Mouse (Mus musculus) G1E (cell line): ENCODE measurements around the gene Trim65. TPM values are rescaled to one million over a fixed set of nuclear protein-coding genes. Genes with fewer than 3 reads are reported as not detected.

Source experiments
- ATAC-seq: 2 replicates; pipeline ENCODE4 v1.8.0; 2016; ENCODE audit warnings: mild to moderate bottlenecking; ENCODE audit not compliant: insufficient number of reproducible peaks, poor library complexity, low FRiP score, severe bottlenecking; ENCODE audit errors: extremely low read depth
- DNase-seq: peaks from one replicate; pipeline ENCODE4 v3.0.0; 2012; ENCODE audit warnings: low spot score
- H3K27me3 ChIP-seq: 2 replicates; pipeline ENCODE4 v1.6.1; 2012; ENCODE audit warnings: mild to moderate bottlenecking, low read length, inconsistent platforms; ENCODE audit not compliant: insufficient read depth
- H3K36me3 ChIP-seq: replicated peaks from 2 replicates; pipeline ENCODE3; 2012; ENCODE audit warnings: mild to moderate bottlenecking, inconsistent platforms
- H3K4me1 ChIP-seq: 2 replicates; pipeline ENCODE4 v1.6.1; 2012; ENCODE audit warnings: low read depth, low read length, inconsistent platforms, mixed read lengths; ENCODE audit not compliant: insufficient read depth
- H3K4me3 ChIP-seq: 2 replicates; pipeline ENCODE4 v1.5.1; 2012; ENCODE audit warnings: low read depth, mild to moderate bottlenecking, inconsistent platforms, low read length, moderate library complexity, mixed read lengths
- H3K9me3 ChIP-seq: replicated peaks from 2 replicates; pipeline ENCODE4 v1.6.1; 2012; ENCODE audit warnings: inconsistent platforms
- CTCF ChIP-seq: IDR thresholded peaks from 2 replicates; pipeline ENCODE4 v1.5.1; 2012; ENCODE audit warnings: low read depth, low read length, inconsistent platforms, mixed read lengths
- GATA1 ChIP-seq: IDR thresholded peaks from 2 replicates; pipeline ENCODE4 v1.6.1; 2012; ENCODE audit warnings: borderline replicate concordance, low read length, inconsistent platforms, mixed read lengths
- GATA2 ChIP-seq: IDR thresholded peaks from 2 replicates; pipeline ENCODE4 v1.6.1; 2012; ENCODE audit warnings: low read depth, low read length, inconsistent platforms, borderline replicate concordance
- POLR2AphosphoS5 ChIP-seq: IDR thresholded peaks from 2 replicates; pipeline ENCODE4 v1.6.1; 2012; ENCODE audit warnings: low read depth, low read length, inconsistent platforms; ENCODE audit not compliant: insufficient replicate concordance
- TAL1 ChIP-seq: conservative IDR thresholded peaks from 2 replicates; pipeline ENCODE4 v1.6.1; 2012; ENCODE audit warnings: low read depth, low read length, inconsistent platforms, mixed read lengths
- polyA plus RNA-seq: library from polyadenylated mRNA; stranded (reverse); fragments of >175 nt; gene quantifications from 2 replicates; pipeline ENCODE4 v1.2.3, GENCODE M21; 2012
- total RNA-seq, 2 experiments: library from RNA; stranded (forward) in 1 of 2; stranded (reverse) in 1 of 2; fragments of 200-1000 nt in 1 of 2; fragments of >200 nt in 1 of 2; fragmentation: Nextera tagmentation in 1 of 2; gene quantifications; 2 replicates each; pipeline ENCODE4 v1.2.3; 2014 to 2017

The Trim65 gene
- total and polyA plus RNA-seq, 3 experiments = 0.05 TPM; not detected in 2

DNA sequence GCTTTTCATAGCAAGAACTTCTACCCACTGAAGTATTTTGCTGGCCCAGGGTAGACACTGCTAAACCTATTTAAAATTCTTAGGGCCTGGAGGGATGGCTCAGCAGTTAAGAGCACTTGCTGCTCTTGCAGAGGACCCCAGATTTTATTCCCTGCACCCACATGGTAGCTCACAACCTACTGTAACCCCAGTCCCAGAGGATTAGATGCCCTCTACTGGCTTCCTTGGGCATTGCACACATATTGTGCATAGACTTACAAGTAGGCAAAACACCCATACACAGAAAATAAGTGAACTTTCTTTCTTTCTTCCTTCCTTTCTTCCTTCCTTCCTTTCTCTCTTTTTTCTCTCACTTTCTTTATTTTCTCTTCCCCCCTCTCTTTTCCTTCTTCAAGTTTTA lies 13.1 kb downstream of the Trim65 start:
- H3K4me1 ChIP-seq = peaks cover 8% of the 10 kb centered on the region
- DNase-seq (no peak), ATAC-seq (no peak)
- no peaks in the 10 kb centered on the region for H3K9me3 ChIP-seq
- peaks cover 15% of the 10 kb centered on the region; the same call in 1 of the 2 replicates for H3K27me3 ChIP-seq
- no peaks in the 10 kb centered on the region for H3K36me3 ChIP-seq
- H3K4me3 ChIP-seq = no peak overlapping the region
- TF ChIP-seq CTCF (no peak), GATA1 (no peak), GATA2 (no peak), POLR2AphosphoS5 (no peak), TAL1 (no peak)

DNA sequence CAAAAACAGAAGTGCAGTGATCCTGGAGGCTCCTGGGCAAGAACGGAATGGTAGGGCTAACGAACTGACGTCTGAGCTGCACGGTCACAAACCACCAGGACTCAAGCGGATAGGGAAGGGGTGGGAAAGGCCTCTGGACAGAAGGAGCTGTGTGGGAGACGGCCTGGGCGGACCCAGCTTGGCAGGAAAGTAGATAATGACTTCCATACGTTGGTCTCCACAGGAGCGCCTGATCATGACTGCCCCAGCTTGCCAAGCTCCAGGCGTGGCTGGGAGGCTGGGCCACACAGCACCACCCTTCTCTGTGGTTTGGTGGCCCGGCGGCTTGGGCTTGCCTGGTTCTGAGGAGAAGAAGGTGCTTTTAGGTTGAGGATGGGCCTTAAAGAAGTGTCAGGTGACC lies 13.7 kb downstream of the Trim65 start:
- ATAC-seq = no peak
- DNase-seq = no peak

GRCm38 (mm10) chr11:116111611-116112203 lies 19.2 kb downstream of the Trim65 start:
- no peak for TF ChIP-seq TAL1
- no peak for TF ChIP-seq GATA2
- no peak for TF ChIP-seq POLR2AphosphoS5
- TF ChIP-seq CTCF = no peak
- TF ChIP-seq GATA1 = no peak
- H3K9me3 ChIP-seq = peaks cover 29% of the 10 kb centered on the region
- DNase-seq (no peak), ATAC-seq (no peak)
- no peaks in the 10 kb centered on the region for H3K36me3 ChIP-seq
- peaks cover 13% of the 10 kb centered on the region for H3K4me1 ChIP-seq
- peaks cover 52% of the 10 kb centered on the region for H3K27me3 ChIP-seq
- H3K4me3 ChIP-seq = no peak overlapping the region

More for the DNA sequence above, 13.7 kb downstream of the Trim65 start:
- Histone ChIP-seq H3K36me3 (no peaks in the 10 kb centered on the region), H3K4me3 (no peak overlapping the region), H3K9me3 (no peaks in the 10 kb centered on the region), H3K27me3 (peaks cover 16% of the 10 kb centered on the region; the same call in 1 of the 2 replicates), H3K4me1 (peaks cover 8% of the 10 kb centered on the region)
- no peak for TF ChIP-seq TAL1
- TF ChIP-seq GATA2 = no peak
- TF ChIP-seq CTCF = no peak
- no peak for TF ChIP-seq POLR2AphosphoS5
- no peak for TF ChIP-seq GATA1

- no peaks in the 10 kb centered on the region for H3K36me3 ChIP-seq
- no peak for TF ChIP-seq CTCF
- no peak for TF ChIP-seq GATA1
- no peak for TF ChIP-seq POLR2AphosphoS5
- no peak for TF ChIP-seq TAL1
- TF ChIP-seq GATA2 = no peak
- DNase-seq (no peak), ATAC-seq (no peak)
- H3K4me3 ChIP-seq = no peak overlapping the region
- H3K9me3 ChIP-seq = peaks cover 29% of the 10 kb centered on the region
- peaks cover 19% of the 10 kb centered on the region for H3K4me1 ChIP-seq
- H3K27me3 ChIP-seq = peaks cover 55% of the 10 kb centered on the region
These were observed 19.9 kb downstream of the Trim65 start for GRCm38 (mm10) chr11:116111067-116111466.

- Histone ChIP-seq H3K36me3 (no peaks in the 10 kb centered on the region), H3K27me3 (peaks cover 57% of the 10 kb centered on the region), H3K4me1 (peaks cover 24% of the 10 kb centered on the region), H3K4me3 (no peak overlapping the region), H3K9me3 (peaks cover 29% of the 10 kb centered on the region)
- DNase-seq = no peak
- no peak for ATAC-seq
- no peak for TF ChIP-seq GATA2
- TF ChIP-seq POLR2AphosphoS5 = no peak
- TF ChIP-seq GATA1 = no peak
- no peak for TF ChIP-seq CTCF
- no peak for TF ChIP-seq TAL1
These were observed 20.4 kb downstream of the Trim65 start for GRCm38 (mm10) chr11:116110540-116110939.

DNA sequence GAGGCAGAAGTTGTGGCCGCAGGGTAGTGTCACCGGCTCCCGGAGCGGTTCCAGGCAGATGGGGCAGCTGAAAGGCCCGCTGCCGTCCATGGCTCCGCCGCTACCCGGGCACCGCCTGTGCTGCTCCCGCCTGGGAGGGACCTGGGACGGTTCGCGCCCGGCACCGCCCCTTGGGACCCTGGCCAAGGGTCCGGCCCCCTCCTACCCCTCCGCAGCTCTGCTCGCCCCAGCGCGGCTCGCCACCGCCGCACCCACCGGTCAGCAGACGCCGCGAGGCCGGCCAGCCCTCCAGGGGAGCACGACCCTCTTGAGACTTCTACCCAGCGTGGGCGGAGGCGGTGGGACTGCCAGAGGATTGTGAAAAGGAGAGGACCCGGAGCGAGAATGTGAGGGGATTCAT lies 20.8 kb downstream of the Trim65 start:
- Histone ChIP-seq H3K4me1 (peaks cover 28% of the 10 kb centered on the region), H3K9me3 (peaks cover 29% of the 10 kb centered on the region), H3K27me3 (peaks cover 57% of the 10 kb centered on the region), H3K36me3 (no peaks in the 10 kb centered on the region), H3K4me3 (no peak overlapping the region; the same call in 1 of the 2 replicates)
- DNase-seq (no peak), ATAC-seq (no peak)
- TF ChIP-seq POLR2AphosphoS5 (no peak), TAL1 (no peak), GATA1 (no peak), CTCF (no peak), GATA2 (no peak)
